Mouse (Mus musculus) gastrocnemius, postnatal 10 days (tissue): ENCODE data around the gene Aass. TPM values are rescaled to one million over a fixed set of nuclear protein-coding genes. Genes with fewer than 3 reads are reported as not detected.

Experiments used
- DNase-seq: peaks from one replicate; pipeline ENCODE4 v3.0.0; 2021; ENCODE audit warnings: mixed read lengths
- total RNA-seq, 2 experiments: library from RNA; stranded (reverse); gene quantifications; 2 replicates each; pipeline ENCODE4 v1.2.3; 2021

Aass gene
- total RNA-seq, 2 experiments from 2014 or later, result 0.19 to 0.23 TPM

- no peak for DNase-seq
Measured at GRCm38 (mm10) chr6:23048836-23049235, 84.0 kb downstream of the Aass start.

GRCm38 (mm10) chr6:23028251-23028650, 104.5 kb downstream of the Aass start:
- DNase-seq, result no peak

Other genes with a start within 250 kb of the Aass start
- gene Fezf1, start 115.4 kb upstream of the Aass start, total RNA-seq, result not detected